Mouse (Mus musculus) forebrain, embryonic 15.5 days (tissue): ENCODE measurements around the gene Osbpl10. TPM values are rescaled to one million over a fixed set of nuclear protein-coding genes. Genes with fewer than 3 reads are reported as not detected.
"Not testable (repeated sequence)": the region's sequence is repeated elsewhere in the genome, so short reads cannot be mapped to it uniquely, and the experiment has no call there.

Experiments
- ATAC-seq: fragments of 200-750 bp; cut with Nextera tagmentation; replicated peaks from 2 replicates; pipeline ENCODE4 v1.8.0; 2017; ENCODE audit warnings: mild to moderate bottlenecking, moderate TSS enrichment, moderate library complexity
- H3K27ac ChIP-seq: fragments of 300-500 bp; sonication (generic); replicated peaks from 2 replicates; pipeline ENCODE4 v1.5.1; 2015; ENCODE audit warnings: mild to moderate bottlenecking, inconsistent platforms
- H3K27me3 ChIP-seq: fragments of 300-500 bp; sonication (generic); 2 replicates; pipeline ENCODE4 v1.6.1; 2015; ENCODE audit warnings: inconsistent platforms
- H3K36me3 ChIP-seq: fragments of 300-500 bp; sonication (generic); 2 replicates; pipeline ENCODE4 v1.6.1; 2015; ENCODE audit warnings: mild to moderate bottlenecking, inconsistent platforms
- H3K4me1 ChIP-seq: fragments of 300-500 bp; sonication (generic); 2 replicates; pipeline ENCODE4 v1.6.1; 2015; ENCODE audit warnings: inconsistent platforms
- H3K4me2 ChIP-seq: fragments of 300-500 bp; sonication (generic); replicated peaks from 2 replicates; pipeline ENCODE4 v1.6.1; 2015; ENCODE audit warnings: mild to moderate bottlenecking, inconsistent platforms
- H3K4me3 ChIP-seq: fragments of 300-500 bp; sonication (generic); 2 replicates; pipeline ENCODE4 v1.5.1; 2015; ENCODE audit warnings: mild to moderate bottlenecking, inconsistent platforms
- H3K9ac ChIP-seq: fragments of 300-500 bp; sonication (generic); replicated peaks from 2 replicates; pipeline ENCODE4 v1.6.1; 2015; ENCODE audit warnings: mild to moderate bottlenecking, inconsistent platforms
- H3K9me3 ChIP-seq: fragments of 300-500 bp; sonication (generic); 2 replicates; pipeline ENCODE4 v1.6.1; 2016; ENCODE audit warnings: inconsistent platforms
- WGBS: fragments of 180-500 bp; shearing (Covaris S2); methylation state at CpG from one replicate; pipeline ENCODE4 v1.1.7; 2015; ENCODE audit warnings: mixed read lengths; 5-methylcytosine and 5-hydroxymethylcytosine counted together
- polyA plus RNA-seq: library from polyadenylated mRNA; unstranded; fragments of >200 nt; fragmentation: Nextera tagmentation; extraction: Ambion mirVana; gene quantifications from 2 replicates; pipeline ENCODE4 v1.2.1, GENCODE M21; 2015

Osbpl10 gene
- polyA plus RNA-seq, 1 experiment from 2014 or later: 2.6 TPM

- WGBS: 91% methylated on average over 11 of the region's 11 CpGs
- no peak overlapping the region for H3K27ac ChIP-seq
- no peak overlapping the region for H3K4me2 ChIP-seq
- H3K9me3 ChIP-seq: no peaks in the 10 kb centered on the region
- H3K4me3 ChIP-seq: no peak overlapping the region
- H3K27me3 ChIP-seq: no peaks in the 10 kb centered on the region
- no peak overlapping the region for H3K9ac ChIP-seq
- no peaks in the 10 kb centered on the region for H3K36me3 ChIP-seq
- no peaks in the 10 kb centered on the region for H3K4me1 ChIP-seq
- ATAC-seq: no peak
Measured at GRCm38 (mm10) chr9:114955340-114955739, 23.0 kb upstream of the Osbpl10 start.

GRCm38 (mm10) chr9:114956945-114957344, 21.4 kb upstream of the Osbpl10 start:
- Histone ChIP-seq H3K4me2 (no peak overlapping the region), H3K4me1 (no peaks in the 10 kb centered on the region), H3K27ac (no peak overlapping the region), H3K27me3 (no peaks in the 10 kb centered on the region), H3K9me3 (no peaks in the 10 kb centered on the region), H3K9ac (no peak overlapping the region), H3K36me3 (no peaks in the 10 kb centered on the region), H3K4me3 (no peak overlapping the region)
- 0 out of 2 replicates have a peak, but pooled peaks have one; percentile 57 for ATAC-seq
- 40% methylated on average over 5 of the region's 5 CpGs for WGBS

GRCm38 (mm10) chr9:114960043-114960789, 18.2 kb upstream of the Osbpl10 start:
- H3K9ac ChIP-seq: no peak overlapping the region
- H3K4me2 ChIP-seq: no peak overlapping the region
- H3K4me3 ChIP-seq: no peak overlapping the region
- ATAC-seq: no peak
- no peak overlapping the region for H3K27ac ChIP-seq
- no peaks in the 10 kb centered on the region for H3K4me1 ChIP-seq
- WGBS: 90% methylated on average over 4 of the region's 4 CpGs
- H3K36me3 ChIP-seq: no peaks in the 10 kb centered on the region
- H3K27me3 ChIP-seq: no peaks in the 10 kb centered on the region
- no peaks in the 10 kb centered on the region for H3K9me3 ChIP-seq

GRCm38 (mm10) chr9:114960844-114961243, 17.5 kb upstream of the Osbpl10 start:
- H3K4me2 ChIP-seq: no peak overlapping the region
- no peaks in the 10 kb centered on the region for H3K9me3 ChIP-seq
- H3K27me3 ChIP-seq: no peaks in the 10 kb centered on the region
- H3K9ac ChIP-seq: no peak overlapping the region
- 88% methylated on average over 6 of the region's 6 CpGs for WGBS
- no peaks in the 10 kb centered on the region for H3K36me3 ChIP-seq
- H3K27ac ChIP-seq: no peak overlapping the region
- no peak overlapping the region for H3K4me3 ChIP-seq
- no peaks in the 10 kb centered on the region for H3K4me1 ChIP-seq
- ATAC-seq: no peak

- H3K27ac ChIP-seq: no peak overlapping the region
- no peaks in the 10 kb centered on the region for H3K4me1 ChIP-seq
- WGBS: 74% methylated on average over 3 of the region's 3 CpGs
- H3K27me3 ChIP-seq: no peaks in the 10 kb centered on the region
- no peak overlapping the region for H3K9ac ChIP-seq
- H3K9me3 ChIP-seq: no peaks in the 10 kb centered on the region
- H3K36me3 ChIP-seq: no peaks in the 10 kb centered on the region
- no peak overlapping the region for H3K4me2 ChIP-seq
- ATAC-seq: no peak
- no peak overlapping the region for H3K4me3 ChIP-seq
Measured at GRCm38 (mm10) chr9:114964093-114964492, 14.3 kb upstream of the Osbpl10 start.

GRCm38 (mm10) chr9:114966286-114966685, 12.1 kb upstream of the Osbpl10 start:
- not testable (repeated sequence) for H3K4me1 ChIP-seq, H3K27ac ChIP-seq, H3K27me3 ChIP-seq, H3K4me2 ChIP-seq, ATAC-seq, H3K9me3 ChIP-seq, H3K4me3 ChIP-seq, H3K9ac ChIP-seq, H3K36me3 ChIP-seq
- 73% methylated on average over 7 of the region's 7 CpGs for WGBS

- H3K36me3 ChIP-seq: no peaks in the 10 kb centered on the region
- no peaks in the 10 kb centered on the region for H3K27me3 ChIP-seq
- no peaks in the 10 kb centered on the region for H3K9me3 ChIP-seq
- H3K27ac ChIP-seq: peak overlapping the region; percentile 70
- H3K4me2 ChIP-seq: peak overlapping the region; percentile 78
- peaks cover 16% of the 10 kb centered on the region for H3K4me1 ChIP-seq
- peak overlapping the region; percentile 78 for H3K9ac ChIP-seq
- peak overlapping the region; percentile 71 for H3K4me3 ChIP-seq
- peak; percentile 63 for ATAC-seq
- 7% methylated on average over 31 of the region's 31 CpGs for WGBS
Measured at GRCm38 (mm10) chr9:114977461-114978280, 698 bp upstream of the Osbpl10 start.

- H3K4me3 ChIP-seq: no peak overlapping the region
- no peak overlapping the region for H3K4me2 ChIP-seq
- 86% methylated on average over 6 of the region's 6 CpGs for WGBS
- no peaks in the 10 kb centered on the region for H3K9me3 ChIP-seq
- H3K4me1 ChIP-seq: peaks cover 16% of the 10 kb centered on the region
- H3K27me3 ChIP-seq: no peaks in the 10 kb centered on the region
- H3K27ac ChIP-seq: no peak overlapping the region
- H3K36me3 ChIP-seq: no peaks in the 10 kb centered on the region
- H3K9ac ChIP-seq: no peak overlapping the region
- ATAC-seq: no peak
Measured at GRCm38 (mm10) chr9:114979969-114980368, 1.6 kb downstream of the Osbpl10 start.

GRCm38 (mm10) chr9:114982689-114983360, 4.5 kb downstream of the Osbpl10 start, which contains the start of gene Rps27rt:
Gene Rps27rt (minus strand): TSS chr9:114982739.
- no peak within 1 kb of the TSS for H3K9ac ChIP-seq
- no peak within 1 kb of the TSS for H3K27ac ChIP-seq
- H3K4me2 ChIP-seq: no peak within 1 kb of the TSS
- ATAC-seq: no peak
- no peaks in the 10 kb centered on the region for H3K9me3 ChIP-seq
- H3K36me3 ChIP-seq: no peaks in the 10 kb centered on the region
- H3K4me3 ChIP-seq: no peak within 1 kb of the TSS
- 85% methylated on average over 16 of the region's 16 CpGs for WGBS
- no peaks in the 10 kb centered on the region for H3K27me3 ChIP-seq
- H3K4me1 ChIP-seq: peaks cover 11% of the 10 kb centered on the region

GRCm38 (mm10) chr9:114985741-114986140, 7.4 kb downstream of the Osbpl10 start:
- Histone ChIP-seq H3K4me3 (no peak overlapping the region), H3K4me1 (peaks cover 4% of the 10 kb centered on the region), H3K27ac (no peak overlapping the region), H3K36me3 (no peaks in the 10 kb centered on the region), H3K9ac (no peak overlapping the region), H3K4me2 (no peak overlapping the region), H3K9me3 (no peaks in the 10 kb centered on the region), H3K27me3 (no peaks in the 10 kb centered on the region)
- WGBS: 95% methylated on average over 5 of the region's 5 CpGs
- ATAC-seq: no peak

- H3K36me3 ChIP-seq: no peaks in the 10 kb centered on the region
- no peaks in the 10 kb centered on the region for H3K9me3 ChIP-seq
- no peak overlapping the region for H3K27ac ChIP-seq
- H3K9ac ChIP-seq: no peak overlapping the region
- peaks cover 4% of the 10 kb centered on the region for H3K4me1 ChIP-seq
- no peak for ATAC-seq
- H3K4me3 ChIP-seq: no peak overlapping the region
- 82% methylated on average over 5 of the region's 5 CpGs for WGBS
- H3K27me3 ChIP-seq: no peaks in the 10 kb centered on the region
- H3K4me2 ChIP-seq: no peak overlapping the region
Measured at GRCm38 (mm10) chr9:114986361-114986760, 8.0 kb downstream of the Osbpl10 start.

GRCm38 (mm10) chr9:114988029-114988428, 9.7 kb downstream of the Osbpl10 start:
- peaks cover 4% of the 10 kb centered on the region for H3K4me1 ChIP-seq
- no peak overlapping the region for H3K4me2 ChIP-seq
- H3K9me3 ChIP-seq: no peaks in the 10 kb centered on the region
- no peak overlapping the region for H3K27ac ChIP-seq
- no peak overlapping the region for H3K9ac ChIP-seq
- no peaks in the 10 kb centered on the region for H3K36me3 ChIP-seq
- no peaks in the 10 kb centered on the region for H3K27me3 ChIP-seq
- H3K4me3 ChIP-seq: no peak overlapping the region
- WGBS: 95% methylated on average over 3 of the region's 3 CpGs
- no peak for ATAC-seq
